Mouse (Mus musculus): Measurements from ENCODE around the gene Cc2d1b. TPM values are rescaled to one million over a fixed set of nuclear protein-coding genes. Genes with fewer than 3 reads are reported as not detected.

Gene Cc2d1b
- polyA plus RNA-seq, 1 experiment from 2014 or later, result 15.9 TPM

DNA sequence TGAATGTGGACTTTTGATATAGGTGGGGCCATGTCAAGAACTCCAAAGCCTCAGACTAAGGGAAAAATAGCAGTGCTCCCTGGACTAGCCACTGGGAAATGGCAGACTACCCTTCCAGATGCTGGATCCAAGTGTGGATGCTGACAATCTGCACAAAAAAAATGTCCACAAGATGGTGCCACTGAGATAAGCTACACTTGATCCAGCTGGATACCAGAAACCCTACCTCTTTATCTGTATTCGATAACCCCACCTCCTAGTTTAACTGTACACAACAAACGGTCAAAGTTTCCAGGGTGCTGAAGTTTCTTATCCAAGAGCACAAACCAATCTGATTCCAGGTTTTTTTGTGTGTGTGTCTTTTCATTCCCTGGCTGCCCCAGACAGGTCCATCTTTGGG lies 44.7 kb downstream of the Cc2d1b start:
- peaks cover 4% of the 10 kb centered on the region; the same call in 1 of the 2 replicates for H3K36me3 ChIP-seq
- H3K4me2 ChIP-seq, result no peak overlapping the region
- no peak overlapping the region for H3K27ac ChIP-seq
- no peak overlapping the region for H3K9ac ChIP-seq
- H3K27me3 ChIP-seq, result no peaks in the 10 kb centered on the region
- ATAC-seq (replicated peaks; ENCODE audit: insufficient number of reproducible peaks, insufficient read depth, low FRiP score, low read depth), result no peak
- 63% methylated on average over 2 of the region's 2 CpGs for WGBS
- H3K4me1 ChIP-seq (replicated peaks), result no peaks in the 10 kb centered on the region
- no peak overlapping the region for H3K4me3 ChIP-seq
- H3K9me3 ChIP-seq (replicated peaks), result no peaks in the 10 kb centered on the region

Other genes with a start within 250 kb of the Cc2d1b start
- gene Shisal2a, start 236.6 kb upstream of the Cc2d1b start, polyA plus RNA-seq (2015; fragmentation: Nextera tagmentation; extraction: Ambion mirVana), result 1.2 and 1.3 TPM in 2 replicates
- gene Gpx7, start 213.0 kb upstream of the Cc2d1b start, polyA plus RNA-seq (2015; fragmentation: Nextera tagmentation; extraction: Ambion mirVana), result 60.4 and 60.6 TPM in 2 replicates
- 38.0 and 43.5 TPM in 2 replicates for gene Tut4, start 160.5 kb upstream of the Cc2d1b start, polyA plus RNA-seq (2015; fragmentation: Nextera tagmentation; extraction: Ambion mirVana)
- 53.3 and 56.1 TPM in 2 replicates for gene Prpf38a, start 40.6 kb upstream of the Cc2d1b start, polyA plus RNA-seq (2015; fragmentation: Nextera tagmentation; extraction: Ambion mirVana)
- gene Orc1, start 40.5 kb upstream of the Cc2d1b start, polyA plus RNA-seq (2015; fragmentation: Nextera tagmentation; extraction: Ambion mirVana), result 3.1 and 4.7 TPM in 2 replicates
- 1.0 and 1.8 TPM in 2 replicates for gene 3110021N24Rik, start 99.7 kb downstream of the Cc2d1b start, polyA plus RNA-seq (2015; fragmentation: Nextera tagmentation; extraction: Ambion mirVana)
- gene Zfyve9, start 160.9 kb downstream of the Cc2d1b start, polyA plus RNA-seq (2015; fragmentation: Nextera tagmentation; extraction: Ambion mirVana), result 2.8 and 3.0 TPM in 2 replicates
- 135 and 166 TPM in 2 replicates for gene Btf3l4, start 213.7 kb downstream of the Cc2d1b start, polyA plus RNA-seq (2015; fragmentation: Nextera tagmentation; extraction: Ambion mirVana)
- gene Txndc12, start 214.7 kb downstream of the Cc2d1b start, polyA plus RNA-seq (2015; fragmentation: Nextera tagmentation; extraction: Ambion mirVana), result 107 and 122 TPM in 2 replicates
- 21.3 and 28.2 TPM in 2 replicates for gene Kti12, start 227.8 kb downstream of the Cc2d1b start, polyA plus RNA-seq (2015; fragmentation: Nextera tagmentation; extraction: Ambion mirVana)
- gene A730015C16Rik, start 228.7 kb downstream of the Cc2d1b start, polyA plus RNA-seq (2015; fragmentation: Nextera tagmentation; extraction: Ambion mirVana), result 1.3 and 1.8 TPM in 2 replicates

Data from heart, embryonic 15.5 days (tissue).